Mouse (Mus musculus) CH12.LX (cell line): ENCODE data around the gene Itgb3. TPM values are rescaled to one million over a fixed set of nuclear protein-coding genes. Genes with fewer than 3 reads are reported as not detected.
A peak's percentile ranks its signal among the peaks of the same experiment; 100 is the strongest.

ENCODE experiments used
- DNase-seq: peaks from one replicate; pipeline ENCODE4 v3.0.0-alpha.2; 2013; ENCODE audit errors: extremely low read depth
- H3K27ac ChIP-seq: 2 replicates; pipeline ENCODE4 v1.5.1; 2012; ENCODE audit warnings: low read depth, mild to moderate bottlenecking, control low read depth, moderate library complexity; ENCODE audit not compliant: insufficient read depth
- H3K27me3 ChIP-seq: replicated peaks from 2 replicates; pipeline ENCODE3; 2012; ENCODE audit warnings: inconsistent platforms
- H3K36me3 ChIP-seq, 2 experiments: replicated peaks in 1 of 2; 2 replicates each; pipeline versions ENCODE3 to v1.6.1; 2012; ENCODE audit warnings: inconsistent platforms in 1 of 2, low read length in 1 of 2, mild to moderate bottlenecking in 1 of 2, mixed read lengths in 1 of 2, moderate library complexity in 1 of 2; ENCODE audit not compliant: control insufficient read depth in 1 of 2, insufficient read depth in 1 of 2
- H3K4me1 ChIP-seq, 2 experiments: 2 replicates each; pipeline ENCODE4 v1.6.1; 2012; ENCODE audit warnings: inconsistent platforms in 1 of 2, moderate library complexity in 1 of 2; ENCODE audit not compliant: insufficient read depth in 2 of 2, control insufficient read depth in 1 of 2
- H3K4me2 ChIP-seq: 2 replicates; pipeline ENCODE4 v1.6.1; 2012; ENCODE audit warnings: low read depth, mild to moderate bottlenecking, control low read depth; ENCODE audit not compliant: poor library complexity, insufficient read depth, severe bottlenecking
- H3K4me3 ChIP-seq, 3 experiments: fragments of 150-350 bp in 1 of 3; sonication (generic) in 1 of 3; replicated peaks in 1 of 3; 2 replicates each; pipeline versions ENCODE3 to v1.5.1; 2011 to 2012; ENCODE audit warnings: low read depth in 2 of 3, low read length in 2 of 3, mild to moderate bottlenecking in 2 of 3, moderate library complexity in 2 of 3, control low read depth in 1 of 3, improper control_type of control experiment in 1 of 3, inconsistent platforms in 1 of 3, mixed read lengths in 1 of 3; ENCODE audit not compliant: poor library complexity in 1 of 3
- H3K79me2 ChIP-seq: replicated peaks from 2 replicates; pipeline ENCODE4 v1.6.1; 2012; ENCODE audit warnings: mild to moderate bottlenecking, moderate library complexity; ENCODE audit not compliant: control insufficient read depth, poor library complexity, insufficient read depth, severe bottlenecking; ENCODE audit errors: extremely low read depth
- H3K9ac ChIP-seq: 2 replicates; pipeline ENCODE4 v1.6.1; 2012; ENCODE audit warnings: low read depth, mild to moderate bottlenecking, control low read depth, moderate library complexity; ENCODE audit not compliant: insufficient read depth
- H3K9me3 ChIP-seq: replicated peaks from 2 replicates; pipeline ENCODE3; 2012; ENCODE audit warnings: low read length, inconsistent platforms, mixed read lengths
- BHLHE40 ChIP-seq: IDR thresholded peaks from 2 replicates; pipeline ENCODE4 v1.6.1; 2011; ENCODE audit warnings: mild to moderate bottlenecking, low read depth, low read length, improper control_type of control experiment
- CHD1 ChIP-seq: IDR thresholded peaks from 2 replicates; pipeline ENCODE4 v1.6.1; 2012; ENCODE audit warnings: low read depth, low read length, improper control_type of control experiment, inconsistent platforms
- CHD2 ChIP-seq: IDR thresholded peaks from 2 replicates; pipeline ENCODE4 v1.6.1; 2011; ENCODE audit warnings: low read length, improper control_type of control experiment
- E2F4 ChIP-seq: IDR thresholded peaks from 2 replicates; pipeline ENCODE4 v1.6.1; 2011; ENCODE audit warnings: low read depth, low read length, improper control_type of control experiment; ENCODE audit not compliant: insufficient replicate concordance
- ELF1 ChIP-seq: IDR thresholded peaks from 2 replicates; pipeline ENCODE4 v1.6.1; 2014; ENCODE audit warnings: low read depth, mild to moderate bottlenecking, inconsistent platforms, low read length, improper control_type of control experiment
- EP300 ChIP-seq: IDR thresholded peaks from 2 replicates; pipeline ENCODE4 v1.6.1; 2011; ENCODE audit warnings: low read length, improper control_type of control experiment
- ETS1 ChIP-seq: conservative IDR thresholded peaks from 2 replicates; pipeline ENCODE4 v1.6.1; 2012; ENCODE audit warnings: low read depth, mild to moderate bottlenecking, inconsistent platforms, low read length, improper control_type of control experiment, moderate library complexity
- HCFC1 ChIP-seq: IDR thresholded peaks from 2 replicates; pipeline ENCODE4 v1.6.1; 2012; ENCODE audit warnings: low read depth, mild to moderate bottlenecking, inconsistent platforms, low read length, improper control_type of control experiment
- IRF4 ChIP-seq: IDR thresholded peaks from 2 replicates; pipeline ENCODE4 v1.6.1; 2014; ENCODE audit warnings: low read depth, mild to moderate bottlenecking, inconsistent platforms, low read length, improper control_type of control experiment
- JUN ChIP-seq: IDR thresholded peaks from 2 replicates; pipeline ENCODE4 v1.6.1; 2011; ENCODE audit warnings: low read depth, mild to moderate bottlenecking, low read length, improper control_type of control experiment, moderate library complexity; ENCODE audit not compliant: insufficient read depth
- KAT2A ChIP-seq: IDR thresholded peaks from 2 replicates; pipeline ENCODE4 v1.6.1; 2012; ENCODE audit warnings: low read length, improper control_type of control experiment, inconsistent platforms; ENCODE audit not compliant: insufficient replicate concordance
- MAFK ChIP-seq: IDR thresholded peaks from 2 replicates; pipeline ENCODE4 v1.6.1; 2011; ENCODE audit warnings: low read length, improper control_type of control experiment; ENCODE audit not compliant: insufficient replicate concordance
- MXI1 ChIP-seq: IDR thresholded peaks from 2 replicates; pipeline ENCODE4 v1.6.1; 2011; ENCODE audit warnings: mild to moderate bottlenecking, low read depth, low read length, improper control_type of control experiment
- MYC ChIP-seq: IDR thresholded peaks from 2 replicates; pipeline ENCODE4 v1.6.1; 2011; ENCODE audit warnings: low read depth, mild to moderate bottlenecking, improper control_type of control experiment, low read length
- NELFE ChIP-seq: IDR thresholded peaks from 2 replicates; pipeline ENCODE4 v1.6.1; 2011; ENCODE audit warnings: low read depth, low read length, improper control_type of control experiment
- NRF1 ChIP-seq: IDR thresholded peaks from 2 replicates; pipeline ENCODE4 v1.6.1; 2014; ENCODE audit warnings: low read depth, mild to moderate bottlenecking, inconsistent platforms, low read length, improper control_type of control experiment, moderate library complexity
- PAX5 ChIP-seq: IDR thresholded peaks from 2 replicates; pipeline ENCODE4 v1.6.1; 2012; ENCODE audit warnings: low read length, inconsistent platforms, mixed read lengths
- POLR2A ChIP-seq: IDR thresholded peaks from 2 replicates; pipeline ENCODE4 v1.6.1; 2011; ENCODE audit warnings: low read depth, mild to moderate bottlenecking, improper control_type of control experiment, low read length
- POLR2AphosphoS2 ChIP-seq: IDR thresholded peaks from 2 replicates; pipeline ENCODE4 v1.6.1; 2011; ENCODE audit warnings: low read depth, low read length, improper control_type of control experiment
- RAD21 ChIP-seq: IDR thresholded peaks from 2 replicates; pipeline ENCODE4 v1.6.1; 2011; ENCODE audit warnings: low read depth, mild to moderate bottlenecking, low read length, improper control_type of control experiment, moderate library complexity
- SIN3A ChIP-seq: IDR thresholded peaks from 2 replicates; pipeline ENCODE4 v1.6.1; 2012; ENCODE audit warnings: low read length, improper control_type of control experiment, inconsistent platforms
- SMC3 ChIP-seq: IDR thresholded peaks from 2 replicates; pipeline ENCODE4 v1.6.1; 2011; ENCODE audit warnings: low read depth, low read length, improper control_type of control experiment
- TBP ChIP-seq: conservative IDR thresholded peaks from 2 replicates; pipeline ENCODE4 v1.6.1; 2011; ENCODE audit warnings: low read depth, low read length, improper control_type of control experiment
- TCF12 ChIP-seq: IDR thresholded peaks from 2 replicates; pipeline ENCODE4 v1.6.1; 2014; ENCODE audit warnings: low read depth, mild to moderate bottlenecking, inconsistent platforms, low read length, improper control_type of control experiment
- USF1 ChIP-seq: IDR thresholded peaks from 2 replicates; pipeline ENCODE4 v1.6.1; 2014; ENCODE audit warnings: low read depth, mild to moderate bottlenecking, inconsistent platforms, low read length, improper control_type of control experiment
- ZNF384 ChIP-seq: IDR thresholded peaks from 2 replicates; pipeline ENCODE4 v1.6.1; 2012; ENCODE audit warnings: low read depth, low read length, improper control_type of control experiment, inconsistent platforms
- dilution Hi-C: fragments of 300-500 bp; cut with MboI; formaldehyde crosslinking; loops from 2 replicates; pipeline ENCODE4 v1.14.3; 2020; ENCODE audit warnings: low sequenced_read_pairs; ENCODE audit not compliant: extremely low pct_unique_long_range_greater_than_20kb, extremely low pct_ligation_motif_present
- in situ Hi-C: fragments of 300-500 bp; cut with MboI; formaldehyde crosslinking; loops from 3 replicates; pipeline ENCODE4 v1.14.3; 2019; ENCODE audit warnings: low sequenced_read_pairs, low pct_ligation_motif_present, low pct_unique_long_range_greater_than_20kb, mixed read lengths
- polyA plus RNA-seq: library from polyadenylated mRNA; unstranded; fragments of >175 nt; gene quantifications from 2 replicates; pipeline ENCODE4 v1.2.1, GENCODE M21; 2012; ENCODE audit warnings: low read depth; ENCODE audit not compliant: insufficient read length
- total RNA-seq, 2 experiments: library from RNA; depleted of rRNA; stranded (reverse); fragments of 300-350 nt in 1 of 2; fragments of >200 nt in 1 of 2; gene quantifications; 2 replicates each; pipeline ENCODE4 v1.2.3; 2012 to 2014

Gene Itgb3
- total and polyA plus RNA-seq, 3 experiments = 2.9 to 11.0 (median 3.0) TPM

DNA sequence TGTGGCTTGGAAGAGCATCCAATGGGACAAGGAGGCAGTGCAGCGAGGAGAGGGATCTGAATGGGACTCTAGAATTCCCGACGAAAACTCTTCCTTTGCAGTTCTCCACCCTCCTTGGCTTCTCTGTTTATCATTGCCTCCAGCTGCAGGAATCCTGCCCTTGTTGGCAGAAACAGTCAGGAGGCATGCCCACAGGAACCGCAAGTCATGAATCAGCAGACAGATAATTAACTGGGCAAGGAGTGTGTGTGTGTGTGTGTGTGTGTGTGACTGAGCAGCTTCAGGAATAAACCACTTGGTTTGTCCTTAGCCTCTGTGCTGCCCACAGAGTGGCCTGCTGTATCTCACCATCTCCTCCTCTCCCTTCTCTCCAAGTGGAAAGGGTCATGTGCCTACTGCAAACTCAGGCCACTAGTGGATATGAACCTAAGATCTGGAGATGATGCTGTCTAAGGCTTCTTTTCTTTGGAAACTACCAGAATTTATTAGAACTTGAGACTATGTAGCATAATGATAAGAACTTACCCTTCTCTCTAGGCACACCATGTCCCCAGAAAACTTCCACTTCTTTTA, 3.9 kb downstream of the Itgb3 start:
- no peak for TF ChIP-seq ETS1
- no peak for TF ChIP-seq BHLHE40
- no peak for TF ChIP-seq E2F4
- Histone ChIP-seq H3K36me3 (peaks cover 0 to 2% of the 10 kb centered on the region in 2 experiments), H3K79me2 (no peaks in the 10 kb centered on the region), H3K9me3 (peaks cover 14% of the 10 kb centered on the region), H3K4me1 (peaks cover 13 to 52% of the 10 kb centered on the region in 2 experiments), H3K27ac (no peak overlapping the region), H3K27me3 (no peaks in the 10 kb centered on the region), H3K4me2 (no peak overlapping the region), H3K9ac (no peak overlapping the region), H3K4me3 (no peak overlapping the region)
- dilution Hi-C loops (no loop called here), in situ Hi-C loops (no loop called here)
- DNase-seq = no peak

DNA sequence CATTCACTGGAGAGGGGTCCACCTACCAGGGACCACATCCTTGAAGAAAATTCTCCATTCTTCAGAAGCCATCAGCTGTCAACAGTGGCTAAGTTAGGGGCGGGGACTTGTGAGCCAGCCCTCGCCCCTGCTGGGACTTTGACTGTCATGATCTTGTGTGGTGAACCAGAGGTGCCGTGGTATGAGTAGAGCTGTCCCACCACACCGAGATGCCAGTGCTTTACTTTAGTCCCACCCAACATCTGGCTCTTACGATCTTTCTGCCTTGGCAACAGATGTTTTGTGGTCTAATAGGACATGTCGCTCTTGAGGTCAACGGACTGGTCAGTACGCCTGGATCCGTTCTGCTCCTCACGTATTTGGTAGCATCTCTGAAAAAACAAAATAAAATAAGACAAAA, 5.8 kb downstream of the Itgb3 start:
- H3K27ac ChIP-seq = no peak overlapping the region
- H3K9ac ChIP-seq = no peak overlapping the region
- no peaks in the 10 kb centered on the region for H3K27me3 ChIP-seq
- in situ Hi-C loops (no loop called here), dilution Hi-C loops (no loop called here)
- H3K4me2 ChIP-seq = no peak overlapping the region
- peaks cover 0 to 2% of the 10 kb centered on the region in 2 experiments for H3K36me3 ChIP-seq
- DNase-seq = no peak
- H3K79me2 ChIP-seq = no peaks in the 10 kb centered on the region
- peaks cover 23% of the 10 kb centered on the region for H3K9me3 ChIP-seq
- H3K4me3 ChIP-seq = no peak overlapping the region
- peaks cover 10 to 51% of the 10 kb centered on the region in 2 experiments for H3K4me1 ChIP-seq
- TF ChIP-seq POLR2AphosphoS2 (no peak), NRF1 (no peak), MAFK (no peak), JUN (no peak)
- TF ChIP-seq, all 38 proteins: peak for 0

DNA sequence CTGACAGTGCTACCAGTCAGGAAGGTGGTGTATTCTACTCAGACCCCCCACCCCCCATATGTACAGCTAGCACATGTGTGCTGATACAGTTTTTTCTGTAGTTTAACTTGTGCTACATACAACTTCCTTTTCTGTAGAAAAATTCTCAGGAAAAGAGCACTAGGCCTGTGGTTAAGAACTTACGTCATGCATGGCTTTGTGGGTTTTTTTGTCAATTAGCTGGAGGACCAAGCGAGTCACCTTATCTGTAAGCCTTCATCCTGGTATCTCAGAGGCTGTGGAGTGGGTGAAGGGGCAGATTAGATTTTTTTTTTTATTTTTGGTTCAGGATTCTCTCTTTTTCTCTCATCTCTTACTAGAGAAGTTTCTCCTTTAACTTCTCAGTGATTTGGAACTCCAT, 6.3 kb downstream of the Itgb3 start:
- Histone ChIP-seq H3K4me2 (no peak overlapping the region), H3K27me3 (no peaks in the 10 kb centered on the region), H3K4me1 (peaks cover 12 to 51% of the 10 kb centered on the region in 2 experiments), H3K4me3 (no peak overlapping the region), H3K9ac (no peak overlapping the region), H3K79me2 (no peaks in the 10 kb centered on the region), H3K27ac (no peak overlapping the region), H3K36me3 (peaks cover 0 to 2% of the 10 kb centered on the region in 2 experiments), H3K9me3 (peaks cover 23% of the 10 kb centered on the region)
- in situ Hi-C loops = no loop called here
- dilution Hi-C loops = no loop called here
- peak; percentile 56 for DNase-seq
- no peak for TF ChIP-seq KAT2A
- no peak for TF ChIP-seq MXI1
- TF ChIP-seq CHD2 = 0 out of 2 replicates have a peak, but pooled peaks have one; percentile 15
- TF ChIP-seq SMC3 = no peak
- peak; percentile 49; the same call in 1 of the 2 replicates for TF ChIP-seq EP300
- TF ChIP-seq CHD1 = no peak
- no peak for TF ChIP-seq NELFE
- TF ChIP-seq NRF1 = no peak
- TF ChIP-seq MYC = no peak
- peak; percentile 69 for TF ChIP-seq ZNF384
- no peak for TF ChIP-seq HCFC1
- TF ChIP-seq USF1 = no peak
- no peak for TF ChIP-seq ELF1
- no peak for TF ChIP-seq TCF12
- TF ChIP-seq RAD21 = no peak
- no peak for TF ChIP-seq E2F4
- peak; percentile 41; the same call in 1 of the 2 replicates for TF ChIP-seq ETS1
- TF ChIP-seq PAX5 = no peak
- TF ChIP-seq SIN3A = no peak
- TF ChIP-seq TBP = no peak
- TF ChIP-seq POLR2A = no peak
- no peak for TF ChIP-seq IRF4
